Mouse (Mus musculus) embryonic facial prominence, embryonic 15.5 days (tissue): ENCODE measurements around the gene Necab2. TPM values are rescaled to one million over a fixed set of nuclear protein-coding genes. Genes with fewer than 3 reads are reported as not detected.

Experiments used
- ATAC-seq: fragments of 200-750 bp; cut with Nextera tagmentation; 2 replicates; pipeline ENCODE4 v1.8.0; 2017; ENCODE audit warnings: low read depth, moderate TSS enrichment; ENCODE audit not compliant: insufficient number of reproducible peaks, low FRiP score, low TSS enrichment
- H3K27ac ChIP-seq: fragments of 300-500 bp; sonication (generic); replicated peaks from 2 replicates; pipeline ENCODE4 v1.5.1; 2015; ENCODE audit warnings: mild to moderate bottlenecking, inconsistent platforms
- H3K27me3 ChIP-seq: fragments of 300-500 bp; sonication (generic); 2 replicates; pipeline ENCODE4 v1.6.1; 2015; ENCODE audit warnings: inconsistent platforms
- H3K36me3 ChIP-seq: fragments of 300-500 bp; sonication (generic); 2 replicates; pipeline ENCODE4 v1.6.1; 2015; ENCODE audit warnings: mild to moderate bottlenecking, inconsistent platforms
- H3K4me1 ChIP-seq: fragments of 300-500 bp; sonication (generic); 2 replicates; pipeline ENCODE4 v1.6.1; 2015; ENCODE audit warnings: inconsistent platforms
- H3K4me2 ChIP-seq: fragments of 300-500 bp; sonication (generic); replicated peaks from 2 replicates; pipeline ENCODE4 v1.6.1; 2015; ENCODE audit warnings: mild to moderate bottlenecking, inconsistent platforms
- H3K4me3 ChIP-seq: fragments of 300-500 bp; sonication (generic); replicated peaks from 2 replicates; pipeline ENCODE4 v1.5.1; 2015; ENCODE audit warnings: mild to moderate bottlenecking, inconsistent platforms
- H3K9ac ChIP-seq: fragments of 300-500 bp; sonication (generic); 2 replicates; pipeline ENCODE4 v1.6.1; 2015; ENCODE audit warnings: inconsistent platforms
- H3K9me3 ChIP-seq: fragments of 300-500 bp; sonication (generic); replicated peaks from 2 replicates; pipeline ENCODE4 v1.6.1; 2016; ENCODE audit warnings: inconsistent platforms
- WGBS: fragments of 180-500 bp; shearing (Covaris S2); methylation state at CpG from one replicate; pipeline ENCODE4 v1.1.7; 2015; 5-methylcytosine and 5-hydroxymethylcytosine counted together
- polyA plus RNA-seq: library from polyadenylated mRNA; unstranded; fragments of >200 nt; fragmentation: Nextera tagmentation; extraction: Ambion mirVana; gene quantifications from 2 replicates; pipeline ENCODE4 v1.2.1, GENCODE M21; 2015

Necab2 gene
- polyA plus RNA-seq, 1 experiment from 2014 or later, result 4.7 TPM

- WGBS, result 30% methylated on average over 5 of the region's 5 CpGs
- Histone ChIP-seq H3K9me3 (no peaks in the 10 kb centered on the region), H3K9ac (no peak within 1 kb of the TSS), H3K4me1 (no peaks in the 10 kb centered on the region), H3K4me2 (no peak within 1 kb of the TSS), H3K4me3 (no peak within 1 kb of the TSS), H3K27me3 (no peaks in the 10 kb centered on the region), H3K27ac (no peak within 1 kb of the TSS), H3K36me3 (peaks cover 9% of the 10 kb centered on the region; the same call in 1 of the 2 replicates)
- ATAC-seq, result no peak
Observed at GRCm38 (mm10) chr8:119501598-119501997, 55.1 kb downstream of the Necab2 start, which contains the start of gene Slc38a8. Gene Slc38a8 (minus strand): TSS chr8:119501698.

DNA sequence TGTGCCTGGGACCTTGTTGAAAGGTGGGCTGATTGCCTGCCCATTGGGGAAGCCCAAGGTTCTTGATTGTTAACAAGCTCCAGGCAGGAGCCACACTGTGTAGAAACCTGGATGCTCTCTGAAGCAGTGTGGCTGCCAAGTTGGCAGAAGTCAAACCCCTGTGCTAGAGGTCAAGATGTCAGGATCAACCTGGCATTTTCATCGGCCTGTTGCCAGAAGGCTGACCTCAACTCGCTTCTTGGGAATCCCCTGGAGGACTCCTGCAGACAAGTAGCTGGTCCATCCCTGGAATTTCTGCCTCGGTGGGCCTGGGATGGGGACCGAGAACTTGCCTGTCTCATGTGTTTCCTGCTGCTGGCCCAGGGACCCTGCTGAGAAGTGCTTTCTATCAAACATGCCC is 55.6 kb downstream of the Necab2 start:
- Histone ChIP-seq H3K36me3 (peaks cover 12% of the 10 kb centered on the region; the same call in 1 of the 2 replicates), H3K9ac (no peak overlapping the region), H3K4me2 (no peak overlapping the region), H3K27me3 (no peaks in the 10 kb centered on the region), H3K27ac (no peak overlapping the region), H3K9me3 (no peaks in the 10 kb centered on the region), H3K4me3 (no peak overlapping the region), H3K4me1 (no peaks in the 10 kb centered on the region)
- 46% methylated on average over 4 of the region's 4 CpGs for WGBS
- ATAC-seq, result no peak

GRCm38 (mm10) chr8:119503191-119503767 is 56.8 kb downstream of the Necab2 start:
- H3K9me3 ChIP-seq, result no peaks in the 10 kb centered on the region
- H3K36me3 ChIP-seq, result peaks cover 21% of the 10 kb centered on the region
- no peak overlapping the region for H3K4me3 ChIP-seq
- H3K4me1 ChIP-seq, result no peaks in the 10 kb centered on the region
- no peak overlapping the region for H3K9ac ChIP-seq
- no peak overlapping the region for H3K4me2 ChIP-seq
- no peak overlapping the region for H3K27ac ChIP-seq
- WGBS, result 47% methylated on average over 10 of the region's 10 CpGs
- H3K27me3 ChIP-seq, result no peaks in the 10 kb centered on the region
- ATAC-seq, result no peak

GRCm38 (mm10) chr8:119505488-119505887 is 59.0 kb downstream of the Necab2 start:
- no peak for ATAC-seq
- no peaks in the 10 kb centered on the region for H3K27me3 ChIP-seq
- H3K9me3 ChIP-seq, result no peaks in the 10 kb centered on the region
- 44% methylated on average over 9 of the region's 9 CpGs for WGBS
- no peaks in the 10 kb centered on the region for H3K4me1 ChIP-seq
- H3K4me2 ChIP-seq, result no peak overlapping the region
- no peak overlapping the region for H3K27ac ChIP-seq
- H3K9ac ChIP-seq, result no peak overlapping the region
- no peak overlapping the region for H3K4me3 ChIP-seq
- H3K36me3 ChIP-seq, result peaks cover 43% of the 10 kb centered on the region

DNA sequence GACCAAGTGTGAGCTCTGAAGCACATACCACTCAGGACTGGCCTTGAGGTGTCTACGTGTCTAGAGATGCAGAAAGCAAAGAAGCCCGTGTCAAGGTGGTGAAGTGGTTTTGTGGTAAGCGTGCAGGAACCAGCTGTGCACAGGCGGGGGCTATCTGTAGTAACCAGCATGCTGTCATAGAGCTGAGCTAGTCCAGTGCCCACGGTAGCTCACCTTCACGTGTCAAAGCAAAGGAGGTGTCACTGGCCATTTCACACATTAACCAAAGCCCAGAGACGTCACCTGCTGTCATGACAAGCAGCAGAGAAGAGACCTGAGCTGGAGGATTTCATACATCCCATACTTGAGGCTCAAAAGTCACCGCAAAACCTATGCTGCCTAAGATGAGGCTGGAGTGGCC is 59.6 kb downstream of the Necab2 start:
- peaks cover 49% of the 10 kb centered on the region for H3K36me3 ChIP-seq
- H3K27me3 ChIP-seq, result no peaks in the 10 kb centered on the region
- H3K27ac ChIP-seq, result no peak overlapping the region
- WGBS, result 84% methylated on average over 8 of the region's 8 CpGs
- no peaks in the 10 kb centered on the region for H3K9me3 ChIP-seq
- H3K4me2 ChIP-seq, result no peak overlapping the region
- no peak overlapping the region for H3K9ac ChIP-seq
- H3K4me3 ChIP-seq, result no peak overlapping the region
- no peak for ATAC-seq
- no peaks in the 10 kb centered on the region for H3K4me1 ChIP-seq

- Histone ChIP-seq H3K4me3 (no peak overlapping the region), H3K36me3 (peaks cover 92% of the 10 kb centered on the region), H3K9me3 (no peaks in the 10 kb centered on the region), H3K27me3 (no peaks in the 10 kb centered on the region), H3K4me1 (no peaks in the 10 kb centered on the region), H3K4me2 (no peak overlapping the region), H3K9ac (no peak overlapping the region), H3K27ac (no peak overlapping the region)
- ATAC-seq, result no peak
- WGBS, result 86% methylated on average over 9 of the region's 9 CpGs
Observed at GRCm38 (mm10) chr8:119510471-119510870, 64.0 kb downstream of the Necab2 start.

DNA sequence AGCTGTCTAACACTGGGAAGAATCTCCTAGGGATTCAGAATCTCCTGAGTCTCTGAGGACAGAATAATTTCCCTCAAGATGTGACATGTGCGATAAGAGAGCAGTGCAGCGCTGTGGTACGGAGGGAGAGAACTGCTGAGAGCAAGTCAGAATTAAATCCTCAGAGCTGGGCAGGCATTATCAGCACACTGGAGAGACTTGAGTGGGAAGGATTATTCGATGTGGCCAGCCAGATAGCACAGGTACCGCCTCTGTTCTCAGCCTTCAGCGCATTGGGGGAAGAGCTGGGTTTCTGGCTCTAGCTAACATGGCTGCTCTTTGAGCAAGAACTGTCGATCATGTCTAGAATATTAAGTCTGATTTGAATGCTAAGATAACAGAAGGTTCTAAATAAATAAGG is 65.2 kb downstream of the Necab2 start:
- no peak overlapping the region for H3K9ac ChIP-seq
- no peak for ATAC-seq
- H3K4me3 ChIP-seq, result no peak overlapping the region
- H3K4me2 ChIP-seq, result no peak overlapping the region
- H3K27me3 ChIP-seq, result no peaks in the 10 kb centered on the region
- peaks cover 94% of the 10 kb centered on the region for H3K36me3 ChIP-seq
- no peaks in the 10 kb centered on the region for H3K4me1 ChIP-seq
- no peaks in the 10 kb centered on the region for H3K9me3 ChIP-seq
- H3K27ac ChIP-seq, result no peak overlapping the region
- 93% methylated on average over 7 of the region's 7 CpGs for WGBS

GRCm38 (mm10) chr8:119513405-119513804 is 66.9 kb downstream of the Necab2 start:
- ATAC-seq, result no peak
- Histone ChIP-seq H3K4me1 (no peaks in the 10 kb centered on the region), H3K9me3 (no peaks in the 10 kb centered on the region), H3K27me3 (no peaks in the 10 kb centered on the region), H3K4me2 (no peak overlapping the region), H3K4me3 (no peak overlapping the region), H3K27ac (no peak overlapping the region), H3K9ac (no peak overlapping the region), H3K36me3 (peaks cover 98% of the 10 kb centered on the region)
- WGBS, result 86% methylated on average over 4 of the region's 4 CpGs

GRCm38 (mm10) chr8:119514940-119515339 is 68.4 kb downstream of the Necab2 start:
- Histone ChIP-seq H3K4me2 (no peak overlapping the region), H3K9me3 (no peaks in the 10 kb centered on the region), H3K9ac (no peak overlapping the region), H3K27ac (no peak overlapping the region), H3K4me3 (no peak overlapping the region), H3K27me3 (no peaks in the 10 kb centered on the region), H3K4me1 (no peaks in the 10 kb centered on the region), H3K36me3 (peaks cover 98% of the 10 kb centered on the region)
- 83% methylated on average over 3 of the region's 3 CpGs for WGBS
- no peak for ATAC-seq

DNA sequence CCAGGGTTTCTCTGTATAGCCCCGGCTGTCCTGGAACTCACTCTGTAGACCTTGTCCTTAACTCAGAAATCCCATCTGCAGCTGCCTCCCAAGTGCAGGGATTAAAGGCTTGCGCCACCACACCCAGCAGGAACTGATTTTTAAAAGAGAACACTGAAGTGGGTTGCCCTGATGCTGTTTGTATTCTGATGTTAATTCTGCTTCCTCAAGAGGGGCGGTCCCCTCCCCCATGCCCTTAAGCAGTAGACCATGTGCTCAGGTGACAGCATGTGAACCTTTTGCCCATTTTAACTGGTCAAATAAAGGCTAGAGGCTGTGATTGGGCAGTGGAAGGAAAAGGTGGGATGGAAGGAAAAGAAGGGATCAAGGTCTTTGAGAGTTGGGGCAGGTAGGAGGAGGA is 69.2 kb downstream of the Necab2 start:
- no peak overlapping the region for H3K4me3 ChIP-seq
- no peaks in the 10 kb centered on the region for H3K4me1 ChIP-seq
- no peak overlapping the region for H3K9ac ChIP-seq
- H3K4me2 ChIP-seq, result no peak overlapping the region
- no peak for ATAC-seq
- no peak overlapping the region for H3K27ac ChIP-seq
- no peaks in the 10 kb centered on the region for H3K9me3 ChIP-seq
- WGBS, result 65% methylated on average over 3 of the region's 3 CpGs
- H3K36me3 ChIP-seq, result peaks cover 98% of the 10 kb centered on the region
- no peaks in the 10 kb centered on the region for H3K27me3 ChIP-seq

DNA sequence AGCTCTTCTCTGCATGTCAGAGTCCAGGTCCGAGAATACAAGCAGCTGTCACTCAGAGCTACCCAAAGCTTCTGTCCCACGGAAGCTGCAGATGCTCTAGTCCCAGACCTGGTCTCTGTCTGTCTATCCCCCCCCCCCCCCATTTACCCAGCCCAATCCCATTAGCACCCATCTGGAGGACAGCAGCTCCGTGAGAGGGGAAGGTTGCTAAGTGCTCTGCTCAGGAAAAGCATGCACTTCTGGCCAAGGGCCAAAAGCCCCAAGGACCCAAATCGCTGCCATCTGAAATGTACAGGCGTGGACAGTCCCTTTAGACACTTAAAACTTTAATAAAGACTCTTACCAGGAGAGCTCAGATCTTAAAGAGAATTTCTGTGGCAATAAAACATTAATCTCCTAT is 70.2 kb downstream of the Necab2 start:
- no peak for ATAC-seq
- 41% methylated on average over 5 of the region's 5 CpGs for WGBS
- Histone ChIP-seq H3K27me3 (no peaks in the 10 kb centered on the region), H3K27ac (no peak overlapping the region), H3K4me3 (no peak overlapping the region), H3K4me2 (no peak overlapping the region), H3K36me3 (peaks cover 98% of the 10 kb centered on the region), H3K9ac (no peak overlapping the region), H3K9me3 (no peaks in the 10 kb centered on the region), H3K4me1 (no peaks in the 10 kb centered on the region)

DNA sequence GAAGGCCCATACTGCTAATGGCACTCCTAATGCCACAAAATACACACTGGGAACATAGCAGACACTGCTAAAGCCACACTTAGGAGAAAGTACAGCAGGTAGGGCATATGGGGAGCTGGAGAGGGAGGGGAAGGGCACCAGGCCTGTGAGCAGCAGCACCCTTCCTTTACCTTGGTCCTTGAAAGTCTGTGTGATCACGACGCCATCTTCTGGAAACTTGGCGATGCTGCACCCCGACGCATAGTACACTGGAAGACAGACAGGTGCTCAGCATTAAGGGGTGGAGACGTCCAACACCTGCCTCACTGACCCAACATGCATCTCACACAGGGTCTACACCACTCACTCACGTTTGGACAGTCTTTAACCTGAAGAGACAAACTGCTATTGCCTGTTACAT is 73.6 kb downstream of the Necab2 start:
- no peak overlapping the region for H3K4me2 ChIP-seq

More for the DNA sequence above, 73.6 kb downstream of the Necab2 start:
- no peak for ATAC-seq
- Histone ChIP-seq H3K36me3 (peaks cover 94% of the 10 kb centered on the region), H3K27me3 (no peaks in the 10 kb centered on the region), H3K4me3 (no peak overlapping the region), H3K9ac (no peak overlapping the region), H3K27ac (no peak overlapping the region), H3K9me3 (no peaks in the 10 kb centered on the region), H3K4me1 (no peaks in the 10 kb centered on the region)
- WGBS, result 70% methylated on average over 7 of the region's 7 CpGs
